24 mouse cellular contexts compared by ENCODE assay signal in the genomic region with DNA sequence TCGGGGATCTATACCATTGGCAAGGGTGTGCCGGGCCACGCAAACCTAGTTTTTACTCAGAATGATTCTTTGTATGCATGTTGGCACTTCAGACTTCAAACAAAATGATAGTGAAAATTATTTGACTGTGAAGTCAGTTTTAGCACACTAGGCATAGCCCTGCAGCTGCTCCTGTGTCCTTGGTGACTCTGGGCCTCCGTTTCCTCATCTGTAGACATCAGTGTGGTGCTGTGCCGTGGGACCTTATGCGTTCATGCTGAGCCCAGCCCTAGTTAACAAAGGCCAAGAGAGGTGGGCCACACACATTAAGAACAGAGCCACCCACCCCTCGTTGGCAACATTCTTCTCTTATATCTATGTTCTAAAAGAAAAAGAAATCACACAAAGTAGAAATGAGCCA.
"Had no signal": no experiment of that assay in that cellular context is flagged by ENCODE, and none has a peak within 500 bp of the region (broad histone marks: within the 10 kb centered on the region; RNA-seq: fewer than 3 reads in every experiment).

No protein-coding gene starts in this region.

- H3K4me1 ChIP-seq: hindbrain, embryonic 10.5 days; hindbrain, embryonic 12.5 days; limb, embryonic 15.5 days had no signal

- H3K27me3 ChIP-seq: heart, embryonic 12.5 days; hindbrain, embryonic 12.5 days; kidney, embryonic 15.5 days; limb, embryonic 13.5 days; limb, embryonic 15.5 days had no signal

- H3K4me3 ChIP-seq: heart, embryonic 10.5 days; heart, embryonic 12.5 days; hindbrain, embryonic 10.5 days; hindbrain, embryonic 12.5 days; kidney, embryonic 15.5 days; limb, embryonic 13.5 days; limb, embryonic 15.5 days had no signal

- H3K9me3 ChIP-seq: heart, embryonic 10.5 days; heart, embryonic 12.5 days; hindbrain, embryonic 10.5 days; hindbrain, embryonic 12.5 days; kidney, embryonic 15.5 days; limb, embryonic 13.5 days; limb, embryonic 15.5 days had no signal

- ATAC-seq: forebrain, postnatal 0 days; hindbrain, embryonic 16.5 days; intestine, embryonic 16.5 days had no signal

- H3K9ac ChIP-seq: forebrain, postnatal 0 days; heart, embryonic 12.5 days; hindbrain, embryonic 12.5 days; hindbrain, embryonic 14.5 days; kidney, embryonic 15.5 days; limb, embryonic 13.5 days; limb, embryonic 15.5 days had no signal

- H3K36me3 ChIP-seq: heart, embryonic 10.5 days; heart, embryonic 12.5 days; hindbrain, embryonic 10.5 days; hindbrain, embryonic 12.5 days; kidney, embryonic 15.5 days; limb, embryonic 13.5 days; limb, embryonic 15.5 days had no signal

- DNase-seq: forebrain, postnatal 0 days; gastrocnemius, postnatal 10 days; gastrocnemius, postnatal 25 days; heart, postnatal 10 days; heart, postnatal 4 days; kidney, adult 11 months; kidney, adult 2 months; kidney, adult 9 months; kidney, postnatal 14 days; kidney, postnatal 36 days; layer of hippocampus, adult 9-11 months; layer of hippocampus, postnatal 36 days; left cerebral cortex, postnatal 4 days had no signal

- H3K27ac ChIP-seq: heart, embryonic 10.5 days; hindbrain, embryonic 10.5 days; hindbrain, embryonic 12.5 days; hindbrain, embryonic 14.5 days; kidney, embryonic 15.5 days; kidney, postnatal 0 days; limb, embryonic 13.5 days; limb, embryonic 15.5 days had no signal

- H3K4me2 ChIP-seq: heart, embryonic 12.5 days; hindbrain, embryonic 12.5 days; hindbrain, embryonic 14.5 days; kidney, embryonic 15.5 days; limb, embryonic 13.5 days; limb, embryonic 15.5 days had no signal
